Mouse (Mus musculus) CD8-positive naive resting alpha-beta T cell, adult 2 months (primary cell): Measurements from ENCODE around the gene Snrnp70.
"Not testable (repeated sequence)": the region's sequence is repeated elsewhere in the genome, so short reads cannot be mapped to it uniquely, and the experiment has no call there.

Experiments used
- DNase-seq, 2 experiments: peaks; one replicate each; pipeline ENCODE4 v3.0.0; 2022; ENCODE audit warnings: low read depth in 2 of 2, low spot score in 2 of 2

The Snrnp70 gene

DNA sequence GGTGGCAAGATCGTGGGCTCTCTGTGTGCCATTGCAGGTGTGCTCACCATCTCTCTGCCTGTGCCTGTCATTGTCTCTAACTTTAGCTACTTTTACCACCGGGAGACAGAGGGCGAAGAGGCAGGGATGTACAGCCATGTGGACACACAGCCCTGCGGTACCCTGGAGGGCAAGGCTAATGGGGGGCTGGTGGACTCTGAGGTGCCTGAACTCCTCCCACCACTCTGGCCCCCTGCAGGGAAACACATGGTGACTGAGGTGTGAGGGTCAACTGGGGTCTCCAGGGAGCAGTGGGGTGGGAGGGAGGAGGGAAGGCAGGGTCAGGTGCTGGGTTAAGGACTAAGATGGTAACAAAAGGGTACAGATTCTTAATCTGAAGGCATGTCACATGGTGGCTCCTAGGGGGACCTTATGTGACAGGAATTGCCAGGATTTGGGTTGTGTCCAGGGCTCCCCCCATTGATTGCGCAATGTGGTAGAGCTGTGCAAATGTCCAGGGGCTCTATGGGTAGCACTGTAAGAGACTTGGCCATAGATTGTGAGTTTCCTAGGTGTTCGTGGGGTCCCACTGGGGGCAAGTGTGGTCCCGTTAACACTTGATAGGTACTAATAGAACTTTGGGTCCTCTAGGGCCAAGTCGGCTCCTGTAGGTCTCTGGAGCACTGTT is 14.1 kb upstream of the Snrnp70 start:
- no peak for DNase-seq

- no peak for DNase-seq
These were observed 13.4 kb upstream of the Snrnp70 start for GRCm38 (mm10) chr7:45408949-45409348.

GRCm38 (mm10) chr7:45408351-45408750 is 12.8 kb upstream of the Snrnp70 start:
- DNase-seq, result no peak

- DNase-seq, result no peak
These were observed 12.3 kb upstream of the Snrnp70 start for GRCm38 (mm10) chr7:45407836-45408235.

DNA sequence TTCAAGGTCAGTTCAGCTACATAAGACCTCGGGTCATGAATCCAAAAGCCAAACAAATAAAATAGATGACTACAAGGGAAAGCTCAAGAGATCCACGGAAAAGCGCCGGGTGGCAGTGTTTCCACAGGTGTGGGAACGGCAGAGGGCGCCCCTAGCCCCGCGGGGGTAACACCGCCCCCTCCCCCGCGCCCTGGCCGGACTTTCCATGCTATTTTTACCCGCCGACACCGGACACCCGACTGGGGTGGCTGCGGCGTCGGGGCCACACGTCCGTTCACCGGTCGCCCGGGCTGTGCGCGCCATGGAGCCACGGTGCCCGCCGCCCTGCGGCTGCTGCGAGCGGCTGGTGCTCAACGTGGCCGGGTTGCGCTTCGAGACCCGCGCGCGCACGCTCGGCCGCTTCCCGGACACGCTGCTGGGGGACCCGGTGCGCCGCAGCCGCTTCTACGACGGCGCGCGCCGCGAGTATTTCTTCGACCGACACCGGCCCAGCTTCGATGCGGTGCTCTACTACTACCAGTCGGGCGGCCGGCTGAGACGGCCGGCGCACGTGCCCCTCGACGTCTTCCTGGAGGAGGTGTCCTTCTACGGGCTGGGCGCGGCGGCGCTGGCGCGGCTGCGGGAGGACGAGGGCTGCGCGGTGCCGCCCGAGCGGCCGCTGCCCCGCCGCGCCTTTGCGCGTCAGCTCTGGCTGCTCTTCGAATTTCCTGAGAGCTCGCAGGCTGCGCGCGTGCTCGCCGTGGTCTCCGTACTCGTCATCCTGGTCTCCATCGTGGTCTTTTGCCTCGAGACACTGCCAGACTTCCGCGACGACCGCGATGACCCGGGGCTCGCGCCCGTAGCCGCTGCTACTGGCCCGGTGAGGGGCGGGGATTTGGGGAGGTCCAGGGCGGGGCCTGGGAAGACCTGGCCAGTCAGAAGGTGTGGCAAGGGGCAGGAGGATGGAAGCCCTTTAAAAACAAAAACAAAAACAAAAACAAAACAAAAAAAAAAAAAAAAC is 10.9 kb upstream of the Snrnp70 start:
- no peak for DNase-seq

GRCm38 (mm10) chr7:45405091-45406075 is 9.8 kb upstream of the Snrnp70 start, which contains the start of gene Kcna7:
TSS of gene Kcna7 (plus strand) at chr7:45405653.
- peak; percentile 65 to 66 for DNase-seq

- peak; percentile 31 to 62 for DNase-seq
These were observed 8.2 kb upstream of the Snrnp70 start for GRCm38 (mm10) chr7:45403532-45404261.

DNA sequence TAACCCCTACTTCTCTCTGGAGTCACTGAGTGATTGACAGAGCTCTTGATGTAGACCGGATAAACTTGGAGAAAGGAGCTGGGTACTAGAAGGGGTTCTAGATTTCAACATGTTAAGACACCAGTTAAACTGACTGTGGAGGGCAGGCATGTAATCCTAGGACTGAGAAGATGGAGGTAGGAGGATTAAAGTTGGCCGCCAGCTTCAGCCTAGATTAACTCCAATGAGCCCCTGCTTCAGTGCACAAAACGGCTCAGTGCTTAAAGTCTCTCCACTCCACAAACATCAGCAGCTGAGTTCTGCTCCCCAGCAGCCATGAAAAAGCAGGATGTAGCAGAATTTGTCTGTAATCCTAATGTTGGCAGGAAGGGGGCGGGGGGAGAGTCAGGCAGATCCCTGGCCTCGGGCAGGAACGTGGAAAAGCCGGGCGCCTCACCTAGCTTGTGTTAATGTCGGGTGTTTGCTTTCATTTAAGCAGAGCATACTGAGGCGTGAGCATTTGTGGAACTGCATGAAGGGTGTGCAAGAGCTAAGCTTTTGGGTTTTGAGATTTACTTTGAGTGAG is 6.1 kb upstream of the Snrnp70 start:
- no peak for DNase-seq

- DNase-seq, result no peak
These were observed 1.2 kb upstream of the Snrnp70 start for GRCm38 (mm10) chr7:45396787-45397186.

DNA sequence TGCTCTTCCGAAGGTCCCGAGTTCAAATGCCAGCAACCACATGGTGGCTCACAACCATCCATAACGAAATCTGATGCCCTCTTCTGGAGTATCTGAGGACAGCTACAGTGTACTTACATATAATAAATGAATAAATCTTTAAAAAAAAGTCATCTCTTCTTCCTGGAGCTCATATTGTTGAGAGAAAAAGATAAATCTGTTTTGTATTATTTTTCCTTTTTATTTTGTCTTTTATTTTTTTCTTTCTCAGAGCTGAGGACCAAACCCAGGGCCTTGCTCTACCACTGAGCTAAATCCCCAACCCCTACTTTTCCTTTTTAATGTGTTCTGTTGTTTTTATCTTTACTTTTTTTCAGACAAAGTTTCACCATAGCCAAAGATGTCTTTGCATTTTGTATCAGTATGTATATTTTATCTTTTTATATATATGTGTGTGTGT is 814 bp upstream of the Snrnp70 start:
- DNase-seq, result not testable (repeated sequence)

GRCm38 (mm10) chr7:45395129-45395541 is 407 bp downstream of the Snrnp70 start:
- no peak for DNase-seq

DNA sequence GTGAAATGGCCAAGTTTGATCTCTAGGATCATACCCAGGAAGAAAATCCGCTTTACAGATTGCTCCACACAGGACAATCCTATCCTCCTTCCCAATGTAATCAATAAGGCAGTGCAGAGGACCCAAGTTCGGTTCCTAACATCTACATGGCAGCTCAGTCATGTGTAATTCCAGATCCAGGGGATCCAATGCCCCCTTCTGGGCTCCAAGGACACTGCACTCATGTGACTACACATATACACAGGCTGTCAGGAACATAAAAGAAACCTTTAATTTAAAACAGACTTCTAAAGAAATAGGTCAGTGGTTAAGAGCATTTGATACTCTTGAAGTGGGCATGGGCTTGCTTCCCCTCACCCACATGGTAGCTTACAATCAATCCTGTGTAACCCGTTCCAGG is 9.5 kb downstream of the Snrnp70 start:
- DNase-seq, result no peak

GRCm38 (mm10) chr7:45376057-45376456 is 19.5 kb downstream of the Snrnp70 start:
- DNase-seq, result no peak

GRCm38 (mm10) chr7:45374620-45375019 is 20.9 kb downstream of the Snrnp70 start:
- no peak for DNase-seq

DNA sequence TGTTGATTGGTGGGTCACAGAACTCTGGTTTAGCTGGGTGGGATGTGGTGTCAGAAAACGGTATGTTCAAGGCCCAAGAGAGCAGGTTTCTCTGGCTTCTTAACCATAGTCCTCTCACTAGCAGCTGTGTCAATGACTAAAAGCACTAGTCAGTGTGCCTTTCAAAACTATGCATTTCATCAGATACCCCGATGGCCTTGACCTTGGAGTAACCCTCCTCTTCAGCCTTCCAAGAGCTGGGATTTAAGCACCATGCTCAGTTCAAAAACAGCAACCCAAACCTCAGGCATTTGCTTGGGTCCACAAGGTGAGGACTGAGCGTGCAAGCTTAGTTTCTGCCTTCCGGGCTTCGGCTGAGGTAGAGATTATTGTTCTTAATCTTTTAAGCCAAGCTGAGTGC is 23.2 kb downstream of the Snrnp70 start:
- DNase-seq, result no peak

GRCm38 (mm10) chr7:45370475-45371311 is 24.8 kb downstream of the Snrnp70 start, which contains the start of gene Lin7b:
TSS of gene Lin7b (minus strand) at chr7:45370583.
- peak; percentile 65 to 79 for DNase-seq

DNA sequence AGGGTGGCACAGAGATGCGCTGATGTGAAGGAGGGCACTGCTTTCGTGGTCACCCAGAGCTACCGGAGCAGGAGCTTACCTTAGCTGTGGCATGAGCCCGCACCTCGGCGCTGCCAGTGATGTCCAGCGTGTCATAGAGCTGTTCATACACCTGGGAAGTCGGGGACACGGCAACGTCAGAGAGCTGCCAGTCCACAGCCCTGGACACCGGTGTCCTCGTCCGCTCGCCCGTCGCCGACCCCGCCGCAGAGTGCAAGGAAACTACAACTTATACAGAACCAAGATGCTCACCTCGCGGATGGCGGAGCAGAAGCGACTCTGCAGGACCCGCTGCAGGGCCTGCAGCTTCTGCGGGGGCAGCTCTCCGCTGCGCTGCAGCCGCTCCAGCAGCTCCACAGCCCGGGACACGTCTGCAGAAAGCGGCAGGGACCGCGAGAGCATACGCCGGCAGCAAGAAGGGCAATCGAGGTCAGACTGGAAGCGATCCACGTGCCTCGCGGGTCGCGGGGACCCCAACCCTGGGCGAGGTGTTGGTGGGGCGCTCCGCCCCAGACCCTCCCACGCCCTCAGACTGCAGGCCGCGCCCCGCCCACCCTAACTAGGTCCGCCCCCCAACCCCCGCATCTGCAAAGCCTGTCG is 25.6 kb downstream of the Snrnp70 start:
- DNase-seq, result no peak

GRCm38 (mm10) chr7:45369022-45369745 is 26.4 kb downstream of the Snrnp70 start:
- DNase-seq, result no peak
